Mouse (Mus musculus) gastrocnemius, adult 8-10 months (tissue): Measurements from ENCODE around the gene Zc3h14. TPM values are rescaled to one million over a fixed set of nuclear protein-coding genes. Genes with fewer than 3 reads are reported as not detected.

Experiments
- total RNA-seq, 4 experiments: library from RNA; stranded (reverse); gene quantifications; 2 replicates each; pipeline ENCODE4 v1.2.4; 2022

Zc3h14 gene
- total RNA-seq, 4 experiments from 2014 or later = 46.7 to 55.3 (median 49.1) TPM

Other genes starting within 250 kb of the Zc3h14 start
- gene Kcnk10, start 168.7 kb upstream of the Zc3h14 start, total RNA-seq = not detected
- 1 to 10 TPM; 3.0 to 4.0 (median 3.4) TPM for gene Spata7, start 118.8 kb upstream of the Zc3h14 start, total RNA-seq
- 10 to 100 TPM; 35.2 to 44.5 (median 39.7) TPM for gene Ptpn21, start 9.6 kb upstream of the Zc3h14 start, total RNA-seq
- gene Eml5, start 154.5 kb downstream of the Zc3h14 start, total RNA-seq = 1 to 10 TPM; 1.7 to 4.7 (median 3.0) TPM
- gene Ttc8, start 173.6 kb downstream of the Zc3h14 start, total RNA-seq = 1 to 10 TPM; 4.3 to 8.2 (median 6.9) TPM